Mouse (Mus musculus) CH12.LX (cell line): ENCODE data around the gene Sox9. TPM values are rescaled to one million over a fixed set of nuclear protein-coding genes. Genes with fewer than 3 reads are reported as not detected.

Source experiments
- DNase-seq: peaks from one replicate; pipeline ENCODE4 v3.0.0-alpha.2; 2013; ENCODE audit errors: extremely low read depth
- H3K27ac ChIP-seq: 2 replicates; pipeline ENCODE4 v1.5.1; 2012; ENCODE audit warnings: low read depth, mild to moderate bottlenecking, control low read depth, moderate library complexity; ENCODE audit not compliant: insufficient read depth
- H3K27me3 ChIP-seq: replicated peaks from 2 replicates; pipeline ENCODE3; 2012; ENCODE audit warnings: inconsistent platforms
- H3K36me3 ChIP-seq, 2 experiments: replicated peaks in 1 of 2; 2 replicates each; pipeline versions ENCODE3 to v1.6.1; 2012; ENCODE audit warnings: inconsistent platforms in 1 of 2, low read length in 1 of 2, mild to moderate bottlenecking in 1 of 2, mixed read lengths in 1 of 2, moderate library complexity in 1 of 2; ENCODE audit not compliant: control insufficient read depth in 1 of 2, insufficient read depth in 1 of 2
- H3K4me1 ChIP-seq, 2 experiments: 2 replicates each; pipeline ENCODE4 v1.6.1; 2012; ENCODE audit warnings: inconsistent platforms in 1 of 2, moderate library complexity in 1 of 2; ENCODE audit not compliant: insufficient read depth in 2 of 2, control insufficient read depth in 1 of 2
- H3K4me2 ChIP-seq: 2 replicates; pipeline ENCODE4 v1.6.1; 2012; ENCODE audit warnings: low read depth, mild to moderate bottlenecking, control low read depth; ENCODE audit not compliant: poor library complexity, insufficient read depth, severe bottlenecking
- H3K4me3 ChIP-seq, 3 experiments: fragments of 150-350 bp in 1 of 3; sonication (generic) in 1 of 3; replicated peaks in 1 of 3; 2 replicates each; pipeline versions ENCODE3 to v1.5.1; 2011 to 2012; ENCODE audit warnings: low read depth in 2 of 3, low read length in 2 of 3, mild to moderate bottlenecking in 2 of 3, moderate library complexity in 2 of 3, control low read depth in 1 of 3, improper control_type of control experiment in 1 of 3, inconsistent platforms in 1 of 3, mixed read lengths in 1 of 3; ENCODE audit not compliant: poor library complexity in 1 of 3
- H3K79me2 ChIP-seq: replicated peaks from 2 replicates; pipeline ENCODE4 v1.6.1; 2012; ENCODE audit warnings: mild to moderate bottlenecking, moderate library complexity; ENCODE audit not compliant: control insufficient read depth, poor library complexity, insufficient read depth, severe bottlenecking; ENCODE audit errors: extremely low read depth
- H3K9ac ChIP-seq: 2 replicates; pipeline ENCODE4 v1.6.1; 2012; ENCODE audit warnings: low read depth, mild to moderate bottlenecking, control low read depth, moderate library complexity; ENCODE audit not compliant: insufficient read depth
- H3K9me3 ChIP-seq: replicated peaks from 2 replicates; pipeline ENCODE3; 2012; ENCODE audit warnings: low read length, inconsistent platforms, mixed read lengths
- EP300 ChIP-seq: IDR thresholded peaks from 2 replicates; pipeline ENCODE4 v1.6.1; 2011; ENCODE audit warnings: low read length, improper control_type of control experiment
- ETS1 ChIP-seq: conservative IDR thresholded peaks from 2 replicates; pipeline ENCODE4 v1.6.1; 2012; ENCODE audit warnings: low read depth, mild to moderate bottlenecking, inconsistent platforms, low read length, improper control_type of control experiment, moderate library complexity
- GABPA ChIP-seq: IDR thresholded peaks from 2 replicates; pipeline ENCODE4 v1.6.1; 2012; ENCODE audit warnings: low read depth, low read length, improper control_type of control experiment, inconsistent platforms; ENCODE audit not compliant: insufficient replicate concordance
- HCFC1 ChIP-seq: IDR thresholded peaks from 2 replicates; pipeline ENCODE4 v1.6.1; 2012; ENCODE audit warnings: low read depth, mild to moderate bottlenecking, inconsistent platforms, low read length, improper control_type of control experiment
- JUN ChIP-seq: IDR thresholded peaks from 2 replicates; pipeline ENCODE4 v1.6.1; 2011; ENCODE audit warnings: low read depth, mild to moderate bottlenecking, low read length, improper control_type of control experiment, moderate library complexity; ENCODE audit not compliant: insufficient read depth
- KAT2A ChIP-seq: IDR thresholded peaks from 2 replicates; pipeline ENCODE4 v1.6.1; 2012; ENCODE audit warnings: low read length, improper control_type of control experiment, inconsistent platforms; ENCODE audit not compliant: insufficient replicate concordance
- MAFK ChIP-seq: IDR thresholded peaks from 2 replicates; pipeline ENCODE4 v1.6.1; 2011; ENCODE audit warnings: low read length, improper control_type of control experiment; ENCODE audit not compliant: insufficient replicate concordance
- MAZ ChIP-seq: IDR thresholded peaks from 2 replicates; pipeline ENCODE4 v1.6.1; 2012; ENCODE audit warnings: low read depth, mild to moderate bottlenecking, inconsistent platforms, low read length, improper control_type of control experiment, moderate library complexity
- MEF2A ChIP-seq: IDR thresholded peaks from 2 replicates; pipeline ENCODE4 v1.6.1; 2014; ENCODE audit warnings: low read depth, mild to moderate bottlenecking, inconsistent platforms, low read length, improper control_type of control experiment, borderline replicate concordance
- MYC ChIP-seq: IDR thresholded peaks from 2 replicates; pipeline ENCODE4 v1.6.1; 2011; ENCODE audit warnings: low read depth, mild to moderate bottlenecking, improper control_type of control experiment, low read length
- NRF1 ChIP-seq: IDR thresholded peaks from 2 replicates; pipeline ENCODE4 v1.6.1; 2014; ENCODE audit warnings: low read depth, mild to moderate bottlenecking, inconsistent platforms, low read length, improper control_type of control experiment, moderate library complexity
- POLR2AphosphoS2 ChIP-seq: IDR thresholded peaks from 2 replicates; pipeline ENCODE4 v1.6.1; 2011; ENCODE audit warnings: low read depth, low read length, improper control_type of control experiment
- RAD21 ChIP-seq: IDR thresholded peaks from 2 replicates; pipeline ENCODE4 v1.6.1; 2011; ENCODE audit warnings: low read depth, mild to moderate bottlenecking, low read length, improper control_type of control experiment, moderate library complexity
- RCOR1 ChIP-seq: conservative IDR thresholded peaks from 2 replicates; pipeline ENCODE4 v1.6.1; 2012; ENCODE audit warnings: low read depth, mild to moderate bottlenecking, inconsistent platforms, low read length, improper control_type of control experiment
- TBP ChIP-seq: conservative IDR thresholded peaks from 2 replicates; pipeline ENCODE4 v1.6.1; 2011; ENCODE audit warnings: low read depth, low read length, improper control_type of control experiment
- UBTF ChIP-seq: IDR thresholded peaks from 2 replicates; pipeline ENCODE4 v1.6.1; 2012; ENCODE audit warnings: low read depth, mild to moderate bottlenecking, inconsistent platforms, low read length, improper control_type of control experiment, moderate library complexity
- ZC3H11A ChIP-seq: IDR thresholded peaks from 2 replicates; pipeline ENCODE4 v1.6.1; 2012; ENCODE audit warnings: low read depth, mild to moderate bottlenecking, inconsistent platforms, low read length, improper control_type of control experiment
- ZKSCAN1 ChIP-seq: IDR thresholded peaks from 2 replicates; pipeline ENCODE4 v1.6.1; 2012; ENCODE audit warnings: low read depth, inconsistent platforms, low read length, improper control_type of control experiment, borderline replicate concordance
- ZMIZ1 ChIP-seq: IDR thresholded peaks from 2 replicates; pipeline ENCODE4 v1.6.1; 2012; ENCODE audit warnings: low read depth, mild to moderate bottlenecking, inconsistent platforms, low read length, improper control_type of control experiment
- dilution Hi-C: fragments of 300-500 bp; cut with MboI; formaldehyde crosslinking; loops from 2 replicates; pipeline ENCODE4 v1.14.3; 2020; ENCODE audit warnings: low sequenced_read_pairs; ENCODE audit not compliant: extremely low pct_unique_long_range_greater_than_20kb, extremely low pct_ligation_motif_present
- in situ Hi-C: fragments of 300-500 bp; cut with MboI; formaldehyde crosslinking; loops from 3 replicates; pipeline ENCODE4 v1.14.3; 2019; ENCODE audit warnings: low sequenced_read_pairs, low pct_ligation_motif_present, low pct_unique_long_range_greater_than_20kb, mixed read lengths
- polyA plus RNA-seq: library from polyadenylated mRNA; unstranded; fragments of >175 nt; gene quantifications from 2 replicates; pipeline ENCODE4 v1.2.1, GENCODE M21; 2012; ENCODE audit warnings: low read depth; ENCODE audit not compliant: insufficient read length
- total RNA-seq, 2 experiments: library from RNA; depleted of rRNA; stranded (reverse); fragments of 300-350 nt in 1 of 2; fragments of >200 nt in 1 of 2; gene quantifications; 2 replicates each; pipeline ENCODE4 v1.2.3; 2012 to 2014

Sox9 gene
- total and polyA plus RNA-seq, 3 experiments: not detected

DNA sequence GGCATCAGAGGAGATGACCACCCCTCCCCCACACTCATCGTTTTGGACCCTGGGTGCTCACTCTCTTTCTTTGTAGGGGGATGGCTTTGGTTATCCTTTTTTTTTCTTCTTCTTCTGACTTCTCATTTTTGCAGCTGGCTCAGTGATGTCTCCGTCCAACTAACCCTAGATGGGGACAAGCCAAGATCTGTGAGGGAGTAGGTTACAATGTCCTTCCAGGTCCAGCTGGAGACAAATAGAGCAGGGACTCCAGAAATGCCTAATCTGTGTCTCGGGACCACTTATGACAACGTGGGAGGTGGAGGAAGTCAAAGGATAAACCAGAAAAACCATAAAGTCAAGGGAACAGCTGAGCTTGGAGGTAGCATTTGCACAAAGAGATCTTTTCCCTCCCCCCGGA, 14.4 kb downstream of the Sox9 start:
- H3K4me2 ChIP-seq: no peak overlapping the region
- no peak for DNase-seq
- no peak overlapping the region for H3K9ac ChIP-seq
- H3K27me3 ChIP-seq: no peaks in the 10 kb centered on the region
- H3K4me1 ChIP-seq: peaks cover 0 to 10% of the 10 kb centered on the region in 2 experiments; a peak in 2 of 4 replicates
- in situ Hi-C loops (no loop called here), dilution Hi-C loops (no loop called here)
- no peak for TF ChIP-seq JUN
- no peak for TF ChIP-seq TBP
- no peak for TF ChIP-seq ZC3H11A
- no peak for TF ChIP-seq ZMIZ1
- TF ChIP-seq MEF2A: no peak
- TF ChIP-seq MAZ: no peak
- no peak for TF ChIP-seq NRF1
- TF ChIP-seq HCFC1: no peak
- no peak for TF ChIP-seq EP300
- TF ChIP-seq GABPA: no peak
- H3K27ac ChIP-seq: no peak overlapping the region
- no peaks in the 10 kb centered on the region for H3K79me2 ChIP-seq
- no peaks in the 10 kb centered on the region for H3K36me3 ChIP-seq
- H3K4me3 ChIP-seq: no peak overlapping the region
- H3K9me3 ChIP-seq: peaks cover 26% of the 10 kb centered on the region

GRCm38 (mm10) chr11:112798831-112799382, 16.9 kb downstream of the Sox9 start:
- in situ Hi-C loops (no loop called here), dilution Hi-C loops (no loop called here)
- H3K27me3 ChIP-seq: no peaks in the 10 kb centered on the region
- peaks cover 0 to 10% of the 10 kb centered on the region in 2 experiments; a peak in 2 of 4 replicates for H3K4me1 ChIP-seq
- no peak overlapping the region for H3K4me2 ChIP-seq
- no peak for TF ChIP-seq NRF1
- TF ChIP-seq JUN: no peak
- TF ChIP-seq UBTF: no peak
- TF ChIP-seq RAD21: no peak
- no peak for TF ChIP-seq MAFK
- no peak for TF ChIP-seq ETS1
- TF ChIP-seq POLR2AphosphoS2: no peak
- TF ChIP-seq RCOR1: no peak
- no peak for TF ChIP-seq KAT2A
- no peak for TF ChIP-seq MYC
- no peak for TF ChIP-seq ZMIZ1
- TF ChIP-seq ZKSCAN1: no peak
- TF ChIP-seq HCFC1: no peak
- H3K9me3 ChIP-seq: peaks cover 26% of the 10 kb centered on the region
- H3K27ac ChIP-seq: no peak overlapping the region
- no peaks in the 10 kb centered on the region for H3K36me3 ChIP-seq
- H3K79me2 ChIP-seq: no peaks in the 10 kb centered on the region
- H3K4me3 ChIP-seq: no peak overlapping the region
- no peak overlapping the region for H3K9ac ChIP-seq
- DNase-seq: no peak
